Mouse (Mus musculus) midbrain, postnatal 0 days (tissue): Measurements from ENCODE around the gene Car3. TPM values are rescaled to one million over a fixed set of nuclear protein-coding genes. Genes with fewer than 3 reads are reported as not detected.

ENCODE experiments used
- ATAC-seq: fragments of 200-750 bp; cut with Nextera tagmentation; 2 replicates; pipeline ENCODE4 v1.8.0; 2017; ENCODE audit warnings: moderate number of reproducible peaks, mild to moderate bottlenecking, moderate TSS enrichment, moderate library complexity; ENCODE audit not compliant: low FRiP score
- DNase-seq: peaks from one replicate; pipeline ENCODE4 v3.0.0-alpha.2; 2015; ENCODE audit warnings: low spot score
- H3K27ac ChIP-seq: fragments of 300-500 bp; sonication (generic); 2 replicates; pipeline ENCODE4 v1.5.1; 2014; ENCODE audit warnings: low read depth, mild to moderate bottlenecking, low read length, mixed read lengths
- H3K27me3 ChIP-seq: fragments of 300-500 bp; sonication (generic); 2 replicates; pipeline ENCODE4 v1.6.1; 2014; ENCODE audit warnings: low read length, control low read depth, mixed read lengths; ENCODE audit not compliant: insufficient read depth
- H3K36me3 ChIP-seq: fragments of 300-500 bp; sonication (generic); 2 replicates; pipeline ENCODE4 v1.6.1; 2014; ENCODE audit warnings: low read length, control low read depth, mixed read lengths; ENCODE audit not compliant: insufficient read depth
- H3K4me1 ChIP-seq: fragments of 300-500 bp; sonication (generic); 2 replicates; pipeline ENCODE4 v1.6.1; 2014; ENCODE audit warnings: mild to moderate bottlenecking, control low read depth, antibody characterized with exemption, low read length, mixed read lengths; ENCODE audit not compliant: insufficient read depth
- H3K4me2 ChIP-seq: fragments of 300-500 bp; sonication (generic); 2 replicates; pipeline ENCODE4 v1.6.1; 2014; ENCODE audit warnings: low read depth, mild to moderate bottlenecking, low read length, mixed read lengths; ENCODE audit not compliant: poor library complexity, severe bottlenecking
- H3K4me3 ChIP-seq: fragments of 300-500 bp; sonication (generic); 2 replicates; pipeline ENCODE4 v1.5.1; 2014; ENCODE audit warnings: low read depth, mild to moderate bottlenecking, low read length, moderate library complexity
- H3K9ac ChIP-seq: fragments of 300-500 bp; sonication (generic); replicated peaks from 2 replicates; pipeline ENCODE4 v1.6.1; 2014; ENCODE audit warnings: mild to moderate bottlenecking, low read length, moderate library complexity, mixed read lengths; ENCODE audit not compliant: poor library complexity, severe bottlenecking
- H3K9me3 ChIP-seq: fragments of 300-500 bp; sonication (generic); 2 replicates; pipeline ENCODE4 v1.6.1; 2016; ENCODE audit warnings: low read length, control low read depth
- CTCF ChIP-seq: IDR thresholded peaks from 2 replicates; pipeline ENCODE4 v1.5.1; 2016; ENCODE audit warnings: antibody characterized with exemption, mild to moderate bottlenecking
- WGBS: fragments of 180-500 bp; shearing (Covaris S2); extraction: QIAGEN DNeasy Blood & Tissue Kit; methylation state at CpG from one replicate; pipeline ENCODE4 v1.1.7; 2014; 5-methylcytosine and 5-hydroxymethylcytosine counted together
- polyA plus RNA-seq: library from polyadenylated mRNA; unstranded; fragments of >200 nt; fragmentation: Nextera tagmentation; extraction: Ambion mirVana; gene quantifications from 2 replicates; pipeline ENCODE4 v1.2.1, GENCODE M21; 2015
- total RNA-seq: library from RNA; depleted of rRNA; stranded (reverse); fragments of >200 nt; gene quantifications from 2 replicates; pipeline ENCODE4 v1.2.3, GENCODE M21; 2014

The Car3 gene
- total and polyA plus RNA-seq, 2 experiments from 2014 or later, result 0.99 to 2.5 TPM

DNA sequence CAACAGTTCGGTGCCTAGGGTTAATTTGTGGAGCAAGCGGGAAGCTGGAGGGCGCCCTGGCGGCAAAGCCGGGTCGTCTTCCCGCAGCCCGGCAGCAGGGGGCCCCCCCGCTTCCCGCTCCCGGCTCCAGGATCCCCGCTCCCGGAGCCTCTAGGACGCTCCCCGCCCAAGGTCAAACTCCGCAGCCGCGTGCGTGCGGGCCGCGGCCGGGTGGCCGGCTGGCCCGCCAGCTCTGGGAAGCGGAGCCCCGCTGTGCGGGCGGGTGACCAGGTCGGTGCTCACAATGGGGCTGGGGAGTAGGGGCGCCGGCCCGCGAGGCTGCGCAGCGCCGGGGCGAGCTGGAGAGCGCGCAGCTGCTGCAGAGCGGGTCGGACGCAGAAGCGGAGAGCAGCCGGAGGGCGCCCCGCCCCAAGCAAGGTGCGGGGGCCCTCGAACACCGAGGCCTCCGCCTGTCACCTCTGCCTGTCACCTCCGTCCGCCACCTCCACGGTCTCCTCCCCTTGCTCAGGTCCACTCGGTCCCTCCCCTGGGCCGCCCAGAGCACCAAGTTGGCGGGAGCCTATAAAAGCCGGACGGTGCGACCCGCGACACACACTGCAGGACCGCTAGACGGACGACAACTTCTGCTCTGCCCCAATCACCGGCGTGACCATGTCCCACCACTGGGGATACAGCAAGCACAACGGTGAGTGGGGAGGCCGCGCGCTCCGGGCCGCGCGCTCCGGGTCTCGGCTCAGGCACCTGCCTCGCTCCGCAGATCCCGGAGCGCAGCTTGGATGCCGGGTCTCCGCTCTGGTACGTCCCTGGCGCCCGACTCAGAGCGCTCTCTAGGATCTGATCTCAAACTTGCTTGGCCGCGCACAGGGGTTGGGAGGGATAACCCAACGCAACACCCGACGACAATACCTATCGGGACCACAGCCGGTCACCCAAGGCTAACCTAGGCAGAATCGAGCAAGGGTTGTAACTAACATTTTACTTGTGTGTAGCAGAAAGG is 23.1 kb downstream of the Car3 start, which contains the start of gene Car2:
Gene Car2, plus strand, starts transcription at position 172 of the 997 bp plus-strand sequence.
- Histone ChIP-seq H3K4me1 (no peaks in the 10 kb centered on the region), H3K9me3 (no peaks in the 10 kb centered on the region), H3K9ac (peak within 1 kb of the TSS; percentile 57), H3K4me3 (peak within 1 kb of the TSS; percentile 57), H3K36me3 (no peaks in the 10 kb centered on the region), H3K27me3 (no peaks in the 10 kb centered on the region), H3K4me2 (peak within 1 kb of the TSS; percentile 58), H3K27ac (peak within 1 kb of the TSS; percentile 65)
- peak; percentile 64 for TF ChIP-seq CTCF
- peak; percentile 69 for DNase-seq
- ATAC-seq, result peak; percentile 87
- WGBS, result under 1% methylated on average over 58 of the region's 95 CpGs

DNA sequence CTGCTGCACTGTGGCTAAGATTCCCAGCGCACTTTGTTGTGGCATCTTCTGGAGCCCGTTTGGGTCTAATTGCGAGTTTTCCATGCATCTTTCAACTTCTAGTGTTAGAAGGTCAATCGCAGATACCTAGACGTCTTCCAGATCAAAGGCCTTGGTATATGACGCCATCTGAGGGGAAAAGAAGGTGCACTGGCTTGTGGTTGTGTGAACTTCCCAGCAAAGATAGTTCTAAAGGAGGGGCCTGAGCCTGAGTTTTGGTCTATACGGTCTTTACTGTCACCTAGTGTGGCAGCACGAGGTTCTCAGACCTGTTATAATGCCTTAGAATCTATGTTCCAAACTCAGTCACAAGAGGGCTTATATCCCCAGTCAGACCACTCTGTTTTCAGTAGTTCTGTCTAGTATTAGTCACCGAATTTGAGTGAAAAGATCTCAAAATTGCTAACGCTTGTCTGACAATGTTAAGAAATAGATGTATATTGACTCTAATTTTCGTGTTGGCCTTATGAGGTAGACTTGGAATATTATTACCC is 23.9 kb downstream of the Car3 start:
- ATAC-seq (no peak), DNase-seq (no peak)
- TF ChIP-seq CTCF, result peak; percentile 41; the same call in 1 of the 2 replicates
- H3K27ac ChIP-seq, result 0 out of 2 replicates have a peak overlapping the region, but pooled peaks have one; percentile 65
- no peaks in the 10 kb centered on the region for H3K27me3 ChIP-seq
- H3K36me3 ChIP-seq, result no peaks in the 10 kb centered on the region
- H3K4me3 ChIP-seq, result peak overlapping the region; percentile 57
- H3K4me2 ChIP-seq, result peak overlapping the region; percentile 58
- peak overlapping the region; percentile 57; the same call in 1 of the 2 replicates for H3K9ac ChIP-seq
- 38% methylated on average over 11 of the region's 11 CpGs for WGBS
- no peaks in the 10 kb centered on the region for H3K9me3 ChIP-seq
- no peaks in the 10 kb centered on the region for H3K4me1 ChIP-seq

DNA sequence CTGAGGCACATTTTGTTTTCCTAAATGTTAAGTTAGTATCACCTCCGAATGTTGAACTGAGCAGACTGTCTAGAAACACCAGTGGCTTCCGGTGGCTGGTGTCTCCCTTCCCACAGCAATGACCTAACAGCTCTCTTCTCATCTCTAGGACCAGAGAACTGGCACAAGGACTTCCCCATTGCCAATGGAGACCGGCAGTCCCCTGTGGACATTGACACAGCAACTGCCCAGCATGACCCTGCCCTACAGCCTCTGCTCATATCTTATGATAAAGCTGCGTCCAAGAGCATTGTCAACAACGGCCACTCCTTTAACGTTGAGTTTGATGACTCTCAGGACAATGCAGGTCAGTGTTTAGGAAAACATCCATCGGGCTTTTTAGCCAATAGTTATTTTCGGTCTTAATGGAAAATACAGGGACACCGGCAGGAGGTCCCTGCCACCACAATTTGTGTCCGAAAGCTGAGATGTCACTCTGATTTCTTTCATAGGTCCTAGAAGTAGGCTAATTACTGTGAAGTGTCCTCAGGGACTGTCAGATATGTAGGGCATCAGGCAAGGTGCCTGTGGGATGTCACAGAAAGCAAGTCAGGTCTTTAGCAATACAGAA is 24.5 kb downstream of the Car3 start:
- Histone ChIP-seq H3K36me3 (no peaks in the 10 kb centered on the region), H3K9me3 (no peaks in the 10 kb centered on the region), H3K27ac (no peak overlapping the region; the same call in 1 of the 2 replicates), H3K9ac (no peak overlapping the region), H3K4me1 (no peaks in the 10 kb centered on the region), H3K4me2 (peak overlapping the region; percentile 21; the same call in 1 of the 2 replicates), H3K4me3 (no peak overlapping the region), H3K27me3 (no peaks in the 10 kb centered on the region)
- no peak for DNase-seq
- no peak for ATAC-seq
- no peak for TF ChIP-seq CTCF
- 74% methylated on average over 10 of the region's 10 CpGs for whole genome bisulfite sequencing

DNA sequence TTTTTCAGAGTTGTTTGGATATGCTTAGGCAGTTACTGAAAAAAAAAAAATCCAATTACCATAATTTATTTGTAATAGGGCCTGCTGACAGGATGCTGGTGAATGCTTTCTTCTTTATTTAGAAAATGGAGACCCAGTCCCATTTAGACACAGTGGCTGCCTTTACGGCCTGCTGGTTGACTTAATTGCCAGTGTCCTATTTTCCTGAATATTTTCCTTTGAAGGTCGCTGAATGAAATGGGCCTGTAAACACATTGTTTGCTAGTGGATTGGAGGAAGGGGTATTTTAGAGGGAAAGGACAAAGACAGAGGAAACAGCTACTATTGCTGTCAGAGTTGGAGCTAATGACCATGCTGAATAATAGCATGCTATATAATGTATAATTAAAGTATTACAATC is 25.2 kb downstream of the Car3 start:
- H3K27me3 ChIP-seq, result no peaks in the 10 kb centered on the region
- no peaks in the 10 kb centered on the region for H3K36me3 ChIP-seq
- no peak overlapping the region for H3K27ac ChIP-seq
- no peaks in the 10 kb centered on the region for H3K9me3 ChIP-seq
- no peaks in the 10 kb centered on the region for H3K4me1 ChIP-seq
- no peak for DNase-seq
- H3K9ac ChIP-seq, result no peak overlapping the region
- no peak for TF ChIP-seq CTCF
- WGBS, result 64% methylated on average over 2 of the region's 2 CpGs
- H3K4me3 ChIP-seq, result no peak overlapping the region
- no peak for ATAC-seq
- no peak overlapping the region for H3K4me2 ChIP-seq

DNA sequence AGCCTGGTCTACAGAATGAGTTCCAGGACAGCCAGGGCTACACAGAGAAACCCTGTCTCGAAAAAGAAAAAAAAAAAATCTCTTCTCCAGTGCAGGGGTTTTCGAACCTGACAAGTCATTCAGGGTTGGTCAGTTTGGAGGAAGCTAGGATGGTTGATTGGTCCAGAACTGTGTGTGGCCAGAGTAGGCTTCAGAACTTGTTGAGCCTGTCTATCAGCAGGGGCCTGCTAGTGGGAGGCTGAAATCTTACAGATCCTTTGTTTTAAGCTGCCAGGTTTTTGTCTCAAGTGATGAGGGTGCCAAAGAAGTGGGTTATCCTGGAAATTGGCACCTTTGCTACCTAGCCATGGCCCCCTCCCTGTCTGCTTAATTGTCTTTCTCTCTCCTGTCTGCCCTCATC is 25.8 kb downstream of the Car3 start:
- TF ChIP-seq CTCF, result no peak
- Histone ChIP-seq H3K9me3 (no peaks in the 10 kb centered on the region), H3K27ac (no peak overlapping the region), H3K27me3 (no peaks in the 10 kb centered on the region), H3K4me1 (no peaks in the 10 kb centered on the region), H3K36me3 (no peaks in the 10 kb centered on the region), H3K4me2 (no peak overlapping the region), H3K4me3 (no peak overlapping the region), H3K9ac (no peak overlapping the region)
- 71% methylated on average over 2 of the region's 2 CpGs for WGBS
- DNase-seq (no peak), ATAC-seq (no peak)
